Mouse (Mus musculus): Measurements from ENCODE around the gene Catip.
"Not testable (repeated sequence)": the region's sequence is repeated elsewhere in the genome, so short reads cannot be mapped to it uniquely, and the experiment has no call there.

Catip gene

DNA sequence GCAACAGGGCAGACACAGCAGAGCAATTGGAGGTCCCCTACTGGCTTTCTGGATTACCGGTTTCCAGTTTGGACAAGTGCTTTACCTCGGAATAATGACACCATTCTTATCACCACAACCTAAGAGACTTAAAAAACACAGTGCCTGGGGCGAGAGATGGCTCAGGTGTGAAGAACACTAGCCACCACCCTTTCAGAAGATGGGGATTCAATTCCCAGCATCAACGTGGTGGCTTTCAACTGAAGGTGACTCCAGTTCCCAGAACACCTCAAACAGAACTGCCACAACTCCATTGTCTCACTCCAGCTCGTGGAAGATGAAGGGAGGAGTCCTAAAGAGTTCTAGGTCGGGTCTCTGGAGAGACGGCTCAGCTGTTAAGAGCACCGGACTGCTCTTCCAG is 23.6 kb downstream of the Catip start:
- DNase-seq: no peak

DNA sequence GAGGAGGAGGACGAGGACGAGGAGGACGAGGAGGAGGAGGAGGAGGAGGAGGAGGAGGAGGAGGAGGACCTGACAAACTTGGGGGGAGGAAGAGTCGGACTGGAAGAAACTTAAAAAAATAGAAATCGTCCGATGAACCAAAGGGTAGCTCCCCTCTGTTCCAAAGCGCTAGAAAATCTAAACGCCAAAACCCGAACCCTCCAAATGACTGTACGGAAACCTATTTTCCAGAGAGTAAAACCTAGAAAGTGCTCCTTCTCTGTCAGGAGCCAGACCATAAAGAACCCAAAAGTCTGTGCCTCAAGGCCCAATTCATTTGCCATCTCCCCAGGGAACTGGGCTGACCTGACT is 24.4 kb downstream of the Catip start:
- DNase-seq: no peak

DNA sequence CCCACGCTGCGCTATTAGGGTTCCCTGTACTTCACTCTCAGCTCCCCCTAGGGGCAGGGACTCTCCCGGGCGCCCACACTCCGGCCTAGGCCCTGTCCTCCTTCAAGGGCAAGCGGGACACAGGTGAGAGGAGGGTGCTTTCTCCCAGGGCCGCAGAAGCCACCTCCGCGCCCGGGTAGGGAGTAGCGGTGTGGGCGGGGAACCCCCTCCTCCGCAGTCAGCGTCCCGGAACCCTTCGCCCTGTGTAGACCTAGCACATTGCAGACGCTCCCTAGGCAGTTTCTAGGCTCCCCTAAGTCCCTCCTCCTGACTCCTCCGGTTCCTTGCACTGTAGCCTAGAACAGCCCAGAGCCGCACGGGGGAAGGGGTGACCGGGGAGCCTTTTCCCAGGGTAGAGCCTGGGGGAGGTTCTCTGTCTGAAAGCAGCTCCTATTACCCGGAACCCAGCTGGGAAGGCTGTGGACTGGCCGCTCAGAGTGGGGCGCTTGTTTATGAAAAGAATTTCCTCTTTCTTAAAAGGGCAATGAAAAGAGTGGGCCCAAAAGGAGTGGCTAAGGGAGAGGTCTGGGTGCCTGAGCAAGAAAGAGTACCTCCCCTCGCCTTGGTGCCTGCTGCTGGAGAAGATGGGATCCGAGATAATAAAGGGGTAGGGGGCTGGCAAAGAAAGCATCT is 24.9 kb downstream of the Catip start:
- DNase-seq: peak; percentile 98

DNA sequence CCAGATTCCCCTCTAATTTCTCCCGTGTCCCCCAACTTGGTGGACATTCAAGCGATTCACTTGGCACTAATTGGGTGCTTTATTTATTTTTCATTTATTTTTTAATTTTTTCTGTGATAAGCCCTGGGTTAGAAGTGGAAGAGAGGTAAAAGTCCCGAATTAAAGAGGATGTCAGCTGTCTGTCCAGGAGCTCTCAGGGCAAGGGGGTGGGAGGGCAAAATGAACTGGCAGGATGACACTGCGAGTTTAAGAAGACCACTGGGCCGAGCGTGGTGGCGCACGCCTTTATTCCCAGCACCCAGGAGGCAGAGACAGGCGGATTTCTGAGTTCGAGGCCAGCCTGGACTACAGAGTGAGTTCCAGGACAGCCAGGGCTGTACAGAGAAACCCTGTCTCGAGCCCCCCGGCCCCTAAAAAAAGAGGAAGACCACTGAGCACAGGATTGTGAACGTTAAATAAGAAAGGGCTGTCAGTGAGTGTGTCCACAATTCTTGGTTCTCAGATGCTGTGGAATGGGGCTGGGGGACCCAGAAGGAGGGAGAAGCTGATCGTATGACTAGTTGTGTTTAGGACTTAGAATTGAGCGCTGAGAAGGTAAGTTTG is 25.6 kb downstream of the Catip start:
- no peak for DNase-seq

DNA sequence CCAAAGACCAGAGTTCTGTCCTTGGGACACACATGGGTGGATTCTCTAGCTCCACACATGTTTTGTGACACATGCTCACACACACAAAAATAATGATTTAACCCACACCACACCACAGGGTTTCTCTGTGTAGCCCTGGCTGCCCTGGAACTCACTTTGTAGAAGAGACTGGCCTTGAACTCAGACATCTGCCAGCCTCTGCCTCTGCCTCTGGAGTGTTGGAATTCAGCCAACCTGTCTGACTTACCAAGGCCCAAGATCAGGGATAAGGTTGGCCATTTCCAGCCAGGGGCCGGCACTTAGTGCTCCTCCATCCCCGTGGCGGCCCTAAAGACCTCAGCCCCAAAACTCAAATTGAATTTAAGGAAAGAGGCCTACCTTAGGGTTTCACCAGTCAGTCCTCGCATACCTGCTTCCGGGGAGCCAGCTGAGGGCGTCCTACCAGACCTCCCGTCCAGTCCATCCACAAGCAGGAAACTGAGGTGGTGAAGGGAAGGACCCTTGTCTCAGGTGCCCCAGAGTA is 26.6 kb downstream of the Catip start:
- no peak for DNase-seq

DNA sequence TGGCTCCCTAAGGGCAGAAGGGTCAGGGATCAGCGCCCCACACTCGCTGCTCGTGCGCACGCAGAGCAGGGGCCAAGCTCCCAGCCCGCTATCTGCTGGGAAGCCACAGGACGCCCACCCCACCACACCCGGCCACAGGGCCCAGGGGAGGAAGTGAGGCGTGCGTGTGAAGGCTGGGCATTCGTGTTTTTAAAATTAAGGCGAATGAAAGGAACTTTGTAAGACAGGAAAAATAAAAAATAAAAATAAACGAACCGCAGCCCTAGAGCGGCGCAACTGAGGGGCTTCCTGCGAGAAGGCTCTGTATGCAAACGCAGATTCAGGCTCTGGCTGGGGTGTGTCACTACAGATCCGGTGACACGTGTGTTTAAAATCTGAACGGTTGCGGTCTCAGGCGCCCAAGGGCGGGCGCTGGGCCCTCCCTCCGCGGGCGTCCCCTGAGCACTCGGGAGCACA is 28.0 kb downstream of the Catip start:
- DNase-seq: peak; percentile 82 to 87

DNA sequence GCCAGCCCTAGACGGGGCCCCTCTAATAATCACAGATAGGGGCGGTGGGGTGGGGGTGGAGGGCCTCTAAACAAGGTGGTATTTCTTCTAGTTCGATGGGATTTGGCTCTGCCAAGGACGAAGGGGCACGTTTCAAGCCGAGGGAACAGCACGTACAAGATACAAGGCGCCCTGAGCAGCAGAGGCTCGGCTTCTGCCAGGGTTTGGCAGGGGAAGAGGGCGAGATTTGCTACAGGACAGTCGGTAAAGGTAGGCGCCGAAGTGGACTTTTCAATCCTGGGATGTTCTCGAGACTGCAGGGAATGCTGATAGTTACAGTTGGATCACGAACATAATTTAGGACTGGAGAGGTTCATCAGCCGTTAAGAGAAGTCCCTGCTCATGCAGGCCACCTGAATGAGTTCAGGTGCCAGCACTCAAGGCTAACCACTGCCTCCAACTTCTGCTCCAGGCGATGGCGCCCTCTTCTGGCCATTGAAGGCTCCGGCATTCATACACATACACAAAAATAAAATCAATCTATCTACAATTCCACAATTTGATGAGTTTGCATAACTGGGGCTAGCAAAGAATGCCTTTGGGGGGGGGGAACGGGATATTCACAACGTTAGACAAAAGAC is 28.5 kb downstream of the Catip start:
- DNase-seq: peak; percentile 88 to 89

DNA sequence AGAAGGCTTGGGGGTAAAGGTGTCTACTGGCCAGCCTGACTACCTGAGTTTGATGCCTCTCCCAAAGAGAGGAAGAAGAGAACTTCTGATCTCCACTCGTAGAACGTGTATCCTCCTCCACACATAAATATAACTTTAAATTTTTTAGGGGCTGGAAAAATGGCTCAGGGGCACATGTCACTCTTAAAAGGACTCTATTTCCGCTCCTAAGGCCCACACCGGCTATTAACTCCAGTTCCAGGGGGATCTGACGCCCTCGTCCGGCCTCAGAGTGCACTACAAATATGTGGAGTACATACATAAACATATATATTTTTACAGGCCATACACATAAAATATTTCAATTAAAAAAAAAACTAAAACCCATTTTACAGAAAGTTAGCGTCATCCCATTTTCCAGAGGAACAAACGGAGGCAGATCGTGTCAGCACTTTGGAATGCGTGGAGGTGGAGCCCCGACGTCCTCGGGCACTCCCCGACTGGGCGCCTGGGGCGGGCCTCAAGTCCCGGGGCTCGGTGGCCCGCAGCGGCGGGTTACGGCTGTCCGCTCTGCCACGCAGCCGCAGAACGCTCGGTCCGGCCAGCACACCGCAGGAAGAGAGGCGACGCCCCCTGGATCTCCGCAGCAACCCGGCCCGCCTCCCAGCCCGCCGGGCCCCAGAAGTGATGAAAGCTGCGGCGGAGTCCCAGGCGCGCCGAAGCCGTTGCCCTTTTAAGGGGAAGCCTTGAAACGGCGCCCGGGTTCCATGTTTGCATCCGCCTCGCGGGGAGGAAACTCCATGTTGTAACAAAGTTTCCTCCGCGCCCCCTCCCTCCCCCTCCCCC is 29.2 kb downstream of the Catip start, which contains the start of gene Ctdsp1:
TSS of gene Ctdsp1 (plus strand) at position 586 of the 825 bp plus-strand sequence.
- DNase-seq: peak; percentile 93 to 94

DNA sequence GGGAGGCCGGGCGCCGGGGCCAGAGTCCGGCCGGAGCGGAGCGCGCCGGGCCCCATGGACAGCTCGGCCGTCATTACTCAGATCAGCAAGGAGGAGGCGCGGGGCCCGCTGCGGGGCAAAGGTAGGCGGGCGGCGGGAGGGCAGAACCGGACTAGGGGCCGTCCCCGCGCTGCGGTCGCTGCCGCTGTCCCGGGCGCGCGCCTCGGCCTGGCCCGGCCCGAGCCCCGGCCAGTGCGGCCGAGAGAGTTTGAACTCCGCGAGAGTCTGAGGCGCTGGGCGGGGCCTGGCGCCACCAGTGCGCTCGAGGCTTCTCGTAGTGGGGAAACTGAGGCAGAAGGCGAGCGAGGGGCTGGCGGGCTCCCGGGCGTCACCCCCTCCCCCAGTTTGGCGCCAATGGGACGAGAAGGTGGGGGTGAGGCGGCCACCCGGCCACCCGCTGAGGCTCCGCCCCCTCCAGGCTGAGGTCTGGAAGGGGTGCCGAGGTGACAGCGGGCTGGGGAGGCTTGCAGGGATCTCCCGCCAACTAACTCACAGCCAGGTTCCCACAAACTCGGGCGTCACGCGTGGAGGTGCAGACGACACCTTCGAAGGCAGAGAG is 30.0 kb downstream of the Catip start:
- DNase-seq: peak; percentile 64 to 69

DNA sequence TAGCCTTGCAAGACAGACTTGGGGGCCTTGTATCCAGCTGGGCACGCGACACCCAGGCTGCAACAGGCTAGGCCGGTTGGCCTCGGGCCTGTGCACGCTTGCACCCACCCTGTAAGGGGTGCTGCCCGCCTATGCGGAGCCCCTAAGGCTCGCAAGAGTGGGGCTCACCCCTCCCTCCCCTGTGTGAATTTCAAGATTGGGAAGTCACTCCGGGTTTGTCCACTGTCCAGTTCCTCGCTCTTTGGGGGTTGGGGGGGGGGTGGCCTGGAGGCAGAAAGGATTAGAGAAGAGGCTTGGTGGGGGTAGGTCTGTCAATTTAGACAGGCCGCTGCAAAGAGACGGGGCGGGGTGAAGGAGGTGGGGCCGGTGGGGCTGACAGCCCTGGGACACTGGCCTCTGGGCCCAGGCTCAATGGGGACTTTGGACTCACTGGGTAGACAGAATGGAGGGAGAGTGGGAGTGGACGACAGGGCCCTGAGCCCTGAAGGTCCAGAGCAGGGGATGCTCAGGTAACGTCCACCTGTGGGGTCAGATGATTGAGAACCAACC is 30.6 kb downstream of the Catip start:
- no peak for DNase-seq

DNA sequence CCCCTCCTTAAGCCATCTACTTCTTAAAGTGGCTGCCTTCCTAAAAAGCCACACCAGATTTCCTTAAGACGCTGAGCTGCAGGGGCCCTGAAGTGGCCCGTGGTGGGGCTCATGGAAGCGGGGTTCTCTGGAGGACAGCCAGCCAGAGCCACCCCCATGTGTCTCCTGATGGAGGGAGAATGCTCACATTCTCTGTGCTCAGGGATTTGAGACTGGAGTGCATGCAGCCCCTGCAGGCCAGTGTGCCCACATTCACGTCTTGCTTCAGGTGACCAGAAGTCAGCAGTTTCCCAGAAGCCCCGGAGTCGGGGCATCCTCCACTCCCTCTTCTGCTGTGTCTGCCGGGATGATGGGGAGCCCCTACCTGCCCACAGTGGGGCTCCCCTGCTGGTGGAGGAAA is 31.1 kb downstream of the Catip start:
- no peak for DNase-seq

DNA sequence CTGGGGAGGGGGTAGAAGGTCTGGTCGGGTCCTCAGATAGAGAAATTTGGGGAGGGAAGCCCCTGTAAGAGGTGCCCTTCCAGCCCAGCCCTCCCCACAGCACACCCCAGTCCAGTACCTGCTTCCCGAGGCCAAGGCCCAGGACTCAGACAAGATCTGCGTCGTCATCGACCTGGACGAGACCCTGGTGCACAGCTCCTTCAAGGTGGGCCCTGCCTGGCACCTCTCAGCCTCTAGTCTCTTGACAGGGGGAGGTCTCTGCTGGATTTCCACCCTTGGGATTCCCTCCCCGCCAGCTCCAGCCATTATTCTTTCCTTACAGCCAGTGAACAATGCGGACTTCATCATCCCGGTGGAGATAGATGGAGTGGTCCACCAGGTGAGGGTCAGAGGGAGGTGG is 31.8 kb downstream of the Catip start:
- no peak for DNase-seq

DNA sequence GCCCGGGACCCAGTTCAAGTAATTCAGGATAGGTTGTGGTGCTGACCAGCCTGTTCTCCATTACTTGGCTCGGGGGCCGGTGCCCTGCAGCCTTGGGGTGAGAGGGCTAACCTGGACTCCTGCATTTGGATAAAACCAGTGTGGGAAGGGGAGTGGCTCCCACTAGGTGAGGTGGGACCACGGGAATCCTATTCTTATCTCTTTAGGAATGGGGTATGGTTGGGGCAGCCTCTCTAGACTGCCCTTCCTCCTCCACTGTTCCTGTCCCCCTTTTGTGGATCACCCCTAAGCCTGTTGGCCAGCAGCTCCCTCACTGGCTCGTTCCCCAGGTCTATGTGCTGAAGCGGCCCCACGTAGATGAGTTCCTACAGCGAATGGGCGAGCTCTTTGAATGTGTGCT is 32.4 kb downstream of the Catip start:
- DNase-seq: no peak

DNA sequence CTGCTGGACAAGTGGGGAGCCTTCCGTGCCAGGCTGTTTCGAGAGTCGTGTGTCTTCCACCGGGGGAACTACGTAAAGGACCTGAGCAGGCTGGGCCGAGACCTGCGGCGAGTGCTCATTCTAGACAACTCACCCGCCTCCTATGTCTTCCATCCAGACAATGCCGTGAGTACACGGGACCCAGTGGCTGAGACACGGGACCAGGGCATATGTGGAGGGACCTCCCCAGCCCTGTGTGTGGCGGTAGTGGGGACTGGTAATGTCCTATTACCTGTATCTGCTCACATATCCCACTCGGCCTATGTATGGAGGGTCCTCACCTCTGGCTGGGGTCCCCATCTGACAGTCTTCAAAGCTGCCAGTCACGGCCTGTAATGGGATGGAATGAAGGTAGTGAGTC is 33.0 kb downstream of the Catip start:
- no peak for DNase-seq

DNA sequence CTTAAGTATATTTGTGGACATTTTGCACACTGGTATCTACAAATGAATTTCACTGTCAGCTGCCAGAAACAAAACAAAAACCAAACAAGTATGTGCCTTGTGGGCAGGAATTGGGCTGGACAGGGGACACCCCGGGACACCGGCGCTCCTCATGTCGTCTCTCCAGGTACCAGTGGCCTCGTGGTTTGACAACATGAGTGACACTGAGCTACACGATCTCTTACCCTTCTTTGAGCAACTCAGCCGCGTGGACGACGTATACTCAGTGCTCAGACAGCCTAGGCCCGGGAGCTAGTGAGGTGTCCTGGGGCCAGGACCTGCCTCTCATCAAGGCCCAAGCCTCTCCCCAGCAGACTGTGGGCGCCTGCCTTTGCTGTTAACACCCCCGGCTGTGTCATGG is 33.4 kb downstream of the Catip start:
- DNase-seq: no peak

DNA sequence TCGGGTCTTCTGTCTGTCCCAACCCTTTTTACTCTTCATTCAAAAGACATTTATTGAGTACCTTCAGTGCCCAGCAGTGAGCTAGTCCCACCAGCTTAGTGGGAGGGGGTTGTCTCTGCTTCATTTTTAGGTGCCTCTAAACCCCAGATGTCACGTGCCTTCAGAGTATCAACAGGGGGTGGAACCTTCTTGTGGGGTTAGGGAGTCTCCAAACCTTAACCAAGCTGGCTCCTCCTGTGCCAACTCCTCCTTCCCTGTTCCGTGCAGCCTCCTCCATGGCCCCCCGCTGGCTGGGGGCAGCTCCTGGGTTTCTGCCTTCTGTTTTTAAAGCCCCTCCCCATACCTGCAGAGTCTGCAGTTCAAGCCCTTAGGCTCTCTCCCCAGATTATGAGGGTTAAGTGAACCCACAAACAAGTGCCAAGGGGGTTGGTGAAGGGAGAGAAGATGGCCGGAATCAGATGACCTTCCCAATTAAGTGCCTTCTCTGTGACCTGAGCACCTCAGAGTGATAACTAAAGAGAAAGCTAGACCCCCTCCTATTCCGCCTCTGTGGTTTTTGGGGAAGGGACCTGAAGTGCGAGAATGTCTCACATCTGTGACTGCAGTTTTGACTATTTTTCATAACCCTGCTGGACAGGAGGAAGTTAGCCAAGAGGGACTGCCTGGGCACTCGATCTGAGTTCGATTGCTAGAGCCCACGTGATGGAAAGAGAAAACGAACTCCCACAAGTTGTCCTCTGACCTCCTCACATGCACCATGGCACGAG is 34.7 kb downstream of the Catip start:
- DNase-seq: not testable (repeated sequence)

DNA sequence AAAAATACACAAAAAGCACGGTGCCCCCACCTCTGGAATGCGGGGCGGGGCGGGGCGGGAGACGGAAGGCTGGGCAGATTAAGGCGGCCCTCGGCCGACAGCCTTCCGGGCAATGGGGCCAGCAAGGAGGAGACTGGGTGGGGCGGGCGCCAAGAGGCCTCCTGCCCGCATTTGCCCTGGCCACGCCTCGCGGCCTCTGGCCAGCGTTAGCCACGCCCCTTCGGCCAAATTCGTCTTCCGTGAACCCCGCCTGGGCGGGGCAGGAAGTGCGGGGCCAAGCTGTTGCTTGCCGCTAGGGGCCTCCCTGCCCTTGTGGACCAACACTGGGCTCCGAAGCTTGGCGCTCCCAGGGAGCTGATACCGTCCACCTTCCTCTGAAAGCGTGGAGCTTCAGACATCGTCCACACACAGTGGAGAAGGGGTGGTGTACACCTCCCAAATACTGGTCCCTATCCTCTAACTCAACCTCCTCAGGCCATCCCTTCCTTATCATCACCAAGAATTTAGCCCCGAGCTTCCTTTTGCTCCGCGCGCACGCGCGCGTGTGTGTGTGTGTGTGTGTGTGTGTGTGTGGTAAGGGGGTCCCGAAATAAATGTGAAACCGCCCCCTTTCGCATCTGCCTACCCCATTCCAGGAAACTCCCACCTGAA is 35.5 kb downstream of the Catip start:
- DNase-seq: peak; percentile 83 to 84

DNA sequence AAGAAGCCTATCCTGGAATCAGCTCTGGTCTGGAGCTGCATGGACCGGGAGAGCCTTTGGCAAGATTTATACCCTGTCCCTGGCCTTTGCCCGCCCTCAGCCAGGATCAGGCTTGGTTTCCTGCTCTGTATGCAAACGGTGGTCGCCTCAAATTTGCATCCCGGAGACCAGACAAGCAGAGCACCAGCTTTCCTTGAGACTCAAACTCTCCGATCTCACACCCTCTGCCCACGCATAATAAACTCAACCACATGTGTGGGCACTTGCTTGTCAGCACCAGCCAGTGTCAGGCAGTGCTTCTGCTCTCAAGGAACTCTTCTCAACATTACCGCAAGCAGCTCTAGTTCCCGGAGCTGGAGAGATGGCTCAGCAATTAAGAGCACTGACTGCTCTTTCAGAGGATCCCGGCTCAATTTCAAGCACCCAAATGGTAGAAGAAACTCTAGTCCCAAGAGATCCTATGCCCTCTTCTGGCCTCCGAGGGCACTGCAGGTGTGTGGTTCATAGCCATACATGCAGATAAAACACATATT is 36.1 kb downstream of the Catip start:
- DNase-seq: peak; percentile 90 to 92

DNA sequence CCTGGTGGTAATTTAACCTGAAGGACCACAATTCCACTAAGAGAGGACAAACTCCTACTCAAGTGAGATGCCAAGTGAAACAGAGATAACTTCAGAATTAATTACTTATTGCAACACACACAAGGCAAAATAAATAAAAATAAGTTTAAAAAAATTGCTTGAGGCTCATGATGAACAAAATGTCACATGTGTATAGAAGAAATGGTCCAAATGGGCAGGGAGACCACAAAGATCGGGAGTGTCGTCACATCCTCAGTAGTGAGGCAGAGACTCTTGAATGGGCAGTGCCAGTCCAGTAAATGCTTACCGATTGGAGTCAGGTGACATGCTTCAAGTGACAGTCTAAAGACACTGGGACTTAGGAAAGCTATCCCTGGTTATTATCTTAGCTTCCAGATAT is 38.6 kb downstream of the Catip start:
- DNase-seq: no peak

DNA sequence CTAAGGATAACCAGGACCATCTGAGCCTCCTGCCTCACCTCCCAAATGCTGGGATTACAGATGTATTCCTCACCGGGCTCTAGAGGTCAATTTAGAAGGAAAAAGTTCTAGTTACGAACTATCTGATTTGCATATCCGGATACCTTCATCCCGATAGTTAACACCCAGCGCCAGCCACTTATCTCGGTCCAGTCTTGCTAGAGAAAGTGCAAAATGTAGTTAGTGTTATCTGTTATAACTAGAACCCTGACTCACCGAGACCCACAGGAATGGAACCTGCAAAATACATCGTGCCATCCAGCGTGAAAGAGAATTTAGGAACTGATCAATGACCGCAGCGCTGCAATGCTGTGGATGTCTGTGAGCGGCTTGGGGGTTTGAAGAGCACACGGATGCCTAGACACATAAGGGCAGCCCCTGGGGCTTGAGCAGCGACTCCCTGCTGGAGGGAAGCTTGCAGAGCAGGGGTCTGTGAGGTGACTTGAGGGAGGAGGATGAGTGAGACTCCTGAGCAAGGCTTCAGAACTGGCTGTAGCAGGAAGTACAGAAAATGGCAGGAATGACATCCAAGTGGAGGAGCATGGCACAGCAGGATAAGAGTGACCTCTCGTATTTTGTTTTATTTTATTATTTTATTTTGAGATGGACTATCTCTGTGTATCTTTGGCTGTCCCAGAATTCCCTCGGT is 39.3 kb downstream of the Catip start:
- DNase-seq: no peak

All from B cell, adult 2 months (primary cell).